Mouse (Mus musculus) liver, adult 2 months (tissue): ENCODE data around the gene Adam22. TPM values are rescaled to one million over a fixed set of nuclear protein-coding genes. Genes with fewer than 3 reads are reported as not detected.

Experiments used
- DNase-seq: peaks from one replicate; pipeline ENCODE4 v3.0.0-alpha.2; 2011; ENCODE audit warnings: low read depth, low spot score; ENCODE audit errors: extremely low read depth
- H3K27ac ChIP-seq: fragments of 200-500 bp; replicated peaks from 2 replicates; pipeline ENCODE4 v1.5.1; 2012; ENCODE audit warnings: low read depth, mild to moderate bottlenecking, control low read depth, inconsistent platforms, low read length; ENCODE audit not compliant: insufficient read depth
- H3K27me3 ChIP-seq: fragments of 200-500 bp; 2 replicates; pipeline ENCODE4 v1.6.1; 2012; ENCODE audit warnings: mild to moderate bottlenecking, moderate library complexity, low read length, inconsistent platforms; ENCODE audit not compliant: control insufficient read depth, insufficient read depth
- H3K36me3 ChIP-seq: fragments of 200-500 bp; 2 replicates; pipeline ENCODE4 v1.6.1; 2012; ENCODE audit warnings: low read length, inconsistent platforms; ENCODE audit not compliant: control insufficient read depth, insufficient read depth
- H3K4me1 ChIP-seq: fragments of 200-500 bp; 2 replicates; pipeline ENCODE4 v1.6.1; 2011; ENCODE audit warnings: low read length; ENCODE audit not compliant: control insufficient read depth, insufficient read depth
- H3K4me3 ChIP-seq: fragments of 200-500 bp; 2 replicates; pipeline ENCODE4 v1.5.1; 2011; ENCODE audit warnings: low read depth, mild to moderate bottlenecking, control low read depth, low read length, moderate library complexity; ENCODE audit not compliant: insufficient read depth
- H3K79me2 ChIP-seq: fragments of 200-500 bp; 2 replicates; pipeline ENCODE4 v1.6.1; 2012; ENCODE audit warnings: inconsistent platforms, mild to moderate bottlenecking, low read length, moderate library complexity; ENCODE audit not compliant: control insufficient read depth, insufficient read depth
- H3K9ac ChIP-seq: fragments of 200-500 bp; 2 replicates; pipeline ENCODE4 v1.6.1; 2012; ENCODE audit warnings: low read depth, mild to moderate bottlenecking, control low read depth, inconsistent platforms, low read length
- CTCF ChIP-seq: fragments of 200-500 bp; IDR thresholded peaks from 2 replicates; pipeline ENCODE4 v1.5.1; 2011; ENCODE audit warnings: low read depth, low read length, control low read depth
- POLR2A ChIP-seq: fragments of 200-500 bp; IDR thresholded peaks from 2 replicates; pipeline ENCODE4 v1.6.1; 2011; ENCODE audit warnings: low read length, control low read depth; ENCODE audit not compliant: insufficient read depth; ENCODE audit errors: extremely low read depth
- WGBS: fragments of 180-500 bp; shearing (Covaris S2); methylation state at CpG from one replicate; pipeline ENCODE4 v1.1.7; 2018; 5-methylcytosine and 5-hydroxymethylcytosine counted together
- polyA plus RNA-seq: library from polyadenylated mRNA; depleted of rRNA; stranded (reverse); fragments of >200 nt; gene quantifications from 2 replicates; pipeline ENCODE4 v1.2.3, GENCODE M21; 2012
- total RNA-seq: library from RNA; depleted of rRNA; stranded (reverse); fragments of >200 nt; gene quantifications from 2 replicates; pipeline ENCODE4 v1.2.3, GENCODE M21; 2014

Adam22 gene
- total and polyA plus RNA-seq, 2 experiments: 0.01 to 0.55 TPM

GRCm38 (mm10) chr5:8146146-8146545 is 221.8 kb downstream of the Adam22 start:
- 93% methylated on average over 2 of the region's 2 CpGs for WGBS
- no peak overlapping the region for H3K9ac ChIP-seq
- H3K36me3 ChIP-seq: no peaks in the 10 kb centered on the region
- H3K79me2 ChIP-seq: no peaks in the 10 kb centered on the region
- no peaks in the 10 kb centered on the region for H3K27me3 ChIP-seq
- no peak for TF ChIP-seq POLR2A
- no peak for TF ChIP-seq CTCF
- no peak overlapping the region for H3K4me3 ChIP-seq
- H3K27ac ChIP-seq: no peak overlapping the region
- no peaks in the 10 kb centered on the region for H3K4me1 ChIP-seq
- DNase-seq: peak; percentile 40

DNA sequence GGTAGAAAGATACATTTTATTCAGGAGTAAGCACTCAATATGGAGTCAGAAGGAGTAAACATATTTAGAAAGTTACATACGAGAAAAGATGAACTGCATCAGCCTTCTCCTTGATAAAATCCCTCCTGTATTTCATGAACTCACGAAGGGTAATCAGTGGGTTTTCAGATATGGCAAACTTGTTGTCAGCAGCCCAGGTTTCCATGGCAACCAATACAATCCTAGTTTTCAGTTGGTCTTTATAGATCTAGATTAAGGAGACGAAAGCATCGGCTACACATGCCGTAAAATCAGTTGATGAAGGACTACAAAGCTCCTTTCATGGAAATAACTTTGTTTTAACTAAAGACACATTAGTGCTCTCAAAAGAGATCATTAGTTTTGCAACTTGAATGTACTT is 222.5 kb downstream of the Adam22 start:
- WGBS: 78% methylated on average over 5 of the region's 5 CpGs
- DNase-seq: no peak
- Histone ChIP-seq H3K27me3 (no peaks in the 10 kb centered on the region), H3K4me1 (no peaks in the 10 kb centered on the region), H3K27ac (no peak overlapping the region), H3K9ac (no peak overlapping the region), H3K36me3 (no peaks in the 10 kb centered on the region), H3K79me2 (no peaks in the 10 kb centered on the region), H3K4me3 (no peak overlapping the region)
- no peak for TF ChIP-seq CTCF
- no peak for TF ChIP-seq POLR2A

GRCm38 (mm10) chr5:8132546-8132945 is 235.4 kb downstream of the Adam22 start:
- peak; percentile 60 for DNase-seq
- H3K36me3 ChIP-seq: no peaks in the 10 kb centered on the region
- no peak overlapping the region for H3K27ac ChIP-seq
- WGBS: 75% methylated on average over 5 of the region's 5 CpGs
- H3K4me3 ChIP-seq: no peak overlapping the region
- H3K9ac ChIP-seq: no peak overlapping the region
- H3K79me2 ChIP-seq: no peaks in the 10 kb centered on the region
- no peaks in the 10 kb centered on the region for H3K4me1 ChIP-seq
- no peak for TF ChIP-seq CTCF
- no peak for TF ChIP-seq POLR2A
- no peaks in the 10 kb centered on the region for H3K27me3 ChIP-seq

DNA sequence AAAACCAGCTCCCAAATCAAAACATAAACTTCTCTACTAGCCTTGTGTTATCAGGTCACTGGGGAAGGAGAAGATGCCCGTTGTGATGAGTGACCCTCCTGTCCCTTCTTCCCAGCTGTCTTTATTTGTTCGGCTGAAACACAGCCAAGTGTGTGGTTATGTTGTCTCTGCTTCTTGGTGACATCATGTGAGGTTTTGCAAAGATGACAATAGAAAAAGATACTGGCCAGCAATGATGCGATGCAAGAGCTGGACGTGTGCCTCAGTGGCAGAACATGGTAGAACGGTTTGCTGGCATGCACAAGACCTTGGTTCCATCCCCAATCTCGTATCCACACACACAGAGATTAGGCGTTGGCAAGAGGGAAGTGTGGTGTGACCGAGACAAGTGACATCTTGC is 236.0 kb downstream of the Adam22 start:
- no peak overlapping the region for H3K9ac ChIP-seq
- no peaks in the 10 kb centered on the region for H3K4me1 ChIP-seq
- no peaks in the 10 kb centered on the region for H3K79me2 ChIP-seq
- DNase-seq: no peak
- H3K4me3 ChIP-seq: no peak overlapping the region
- H3K36me3 ChIP-seq: no peaks in the 10 kb centered on the region
- TF ChIP-seq CTCF: no peak
- TF ChIP-seq POLR2A: no peak
- 79% methylated on average over 8 of the region's 8 CpGs for WGBS
- H3K27me3 ChIP-seq: no peaks in the 10 kb centered on the region
- H3K27ac ChIP-seq: no peak overlapping the region

GRCm38 (mm10) chr5:8129750-8130149 is 238.2 kb downstream of the Adam22 start:
- Histone ChIP-seq H3K79me2 (no peaks in the 10 kb centered on the region), H3K4me3 (no peak overlapping the region), H3K36me3 (no peaks in the 10 kb centered on the region), H3K27me3 (no peaks in the 10 kb centered on the region), H3K4me1 (no peaks in the 10 kb centered on the region), H3K9ac (no peak overlapping the region), H3K27ac (no peak overlapping the region)
- WGBS: 82% methylated on average over 2 of the region's 2 CpGs
- TF ChIP-seq CTCF (no peak), POLR2A (no peak)
- DNase-seq: no peak

- H3K9ac ChIP-seq: no peak overlapping the region
- no peak overlapping the region for H3K4me3 ChIP-seq
- H3K27ac ChIP-seq: no peak overlapping the region
- H3K27me3 ChIP-seq: no peaks in the 10 kb centered on the region
- no peaks in the 10 kb centered on the region for H3K36me3 ChIP-seq
- H3K79me2 ChIP-seq: no peaks in the 10 kb centered on the region
- 82% methylated on average over 3 of the region's 3 CpGs for WGBS
- TF ChIP-seq CTCF (no peak), POLR2A (no peak)
- no peak for DNase-seq
- no peaks in the 10 kb centered on the region for H3K4me1 ChIP-seq
These were observed 247.0 kb downstream of the Adam22 start for GRCm38 (mm10) chr5:8120926-8121325.
